Mouse (Mus musculus): ENCODE data around the gene Hoxd12.

Hoxd12 gene

DNA sequence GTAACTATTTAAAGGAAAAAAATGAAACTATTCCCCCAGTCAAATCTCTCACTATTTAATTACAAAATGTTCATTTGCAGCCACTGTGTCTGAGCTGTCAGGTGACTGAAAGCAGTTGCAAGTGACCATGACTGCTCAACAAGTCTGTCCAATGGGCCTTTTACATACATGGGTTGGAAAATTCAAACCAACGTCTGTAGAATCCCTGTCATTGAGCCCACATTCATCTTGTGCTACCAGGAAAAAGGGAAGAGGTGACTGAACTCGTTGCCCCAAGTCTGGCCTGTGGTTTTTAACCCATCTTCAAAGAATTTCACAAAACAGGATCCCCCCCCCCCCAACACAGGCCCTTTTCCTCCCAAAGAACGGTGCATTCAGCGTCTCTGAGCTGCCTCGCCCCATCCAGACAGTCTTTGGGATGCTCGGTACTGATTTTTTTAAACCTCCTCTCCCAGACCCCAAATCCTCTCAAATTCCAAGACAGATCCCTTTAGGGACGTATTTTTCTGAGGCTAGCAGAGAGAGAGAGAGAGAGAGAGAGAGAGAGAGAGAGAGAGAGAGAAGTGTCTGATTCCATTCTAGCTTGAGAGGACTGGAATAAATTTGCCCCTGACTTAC lies 21.1 kb downstream of the Hoxd12 start:
- no peak for DNase-seq (ENCODE audit: low spot score in 2 of 2)

DNA sequence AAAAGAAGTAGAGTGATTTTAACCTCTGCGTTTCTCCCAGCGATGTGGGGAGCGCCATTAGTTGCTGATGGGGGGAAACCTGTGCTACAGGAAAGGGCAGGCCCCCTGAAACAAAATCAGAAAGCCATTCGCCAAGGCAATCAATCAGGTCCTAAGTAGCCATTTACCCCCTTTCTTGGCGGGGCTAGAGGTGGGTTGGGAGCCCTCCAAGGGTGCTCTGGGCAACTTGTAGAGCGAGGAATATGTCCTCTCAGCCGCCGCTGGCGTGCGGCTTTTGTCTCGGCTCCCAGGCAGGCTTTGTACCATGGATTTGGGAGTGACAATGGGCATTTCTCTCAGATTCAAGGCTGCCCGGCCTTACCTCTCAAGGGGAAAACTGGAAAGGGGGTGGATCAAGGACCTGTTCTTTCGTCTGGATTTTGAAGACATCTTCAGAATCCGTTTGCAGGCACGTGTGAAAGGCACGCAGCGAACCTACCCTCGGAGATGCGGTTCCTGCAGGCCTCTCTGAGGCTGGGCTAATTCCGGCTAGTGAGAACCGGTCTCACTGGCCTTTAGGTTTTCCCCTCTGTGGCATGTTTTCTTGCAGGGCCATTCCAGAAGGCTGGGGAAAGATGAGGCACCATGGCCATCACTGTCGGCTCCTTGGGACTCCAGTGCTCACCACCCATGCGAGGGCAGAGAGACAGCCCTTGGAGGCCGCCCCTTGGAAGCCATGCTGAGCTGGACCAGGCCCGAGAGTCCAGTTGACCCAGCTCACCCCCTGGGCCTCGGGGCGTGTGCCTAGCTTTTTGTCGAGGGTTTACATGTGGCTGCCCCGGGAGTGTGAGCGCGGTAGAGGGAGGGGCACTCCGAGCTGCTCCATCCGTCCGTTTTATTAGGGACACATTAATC lies 21.9 kb downstream of the Hoxd12 start:
- DNase-seq (ENCODE audit: low spot score in 2 of 2): no peak

DNA sequence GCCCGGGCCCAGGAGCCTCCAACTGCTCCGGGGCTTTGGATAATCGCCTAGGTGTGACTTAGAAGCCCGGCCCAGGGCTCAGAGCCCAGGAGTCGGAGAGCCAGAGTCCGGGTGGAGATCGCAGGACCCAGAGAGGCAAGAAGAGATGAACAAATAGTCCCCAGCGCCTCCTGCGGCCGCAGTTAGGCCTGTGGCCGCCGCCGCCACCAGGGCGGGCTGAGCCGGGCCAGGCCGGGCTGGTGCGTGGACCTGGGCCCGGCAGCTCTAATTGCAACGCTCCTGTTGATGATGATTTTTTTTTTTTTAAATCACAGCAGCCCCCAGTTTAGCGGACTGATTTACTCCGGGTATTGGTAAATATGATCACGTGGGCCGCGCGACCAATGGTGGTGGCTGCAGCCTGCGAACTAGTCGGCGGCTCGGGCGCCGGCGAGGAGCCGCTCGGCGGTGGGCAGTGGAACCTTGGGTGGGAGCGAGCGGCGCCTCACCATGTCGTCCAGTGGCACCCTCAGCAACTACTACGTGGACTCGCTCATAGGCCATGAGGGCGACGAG lies 22.8 kb downstream of the Hoxd12 start, which contains the start of gene Hoxd9:
Gene Hoxd9 (plus strand): TSS at position 161 of the 555 bp plus-strand sequence.
- DNase-seq (ENCODE audit: low spot score in 2 of 2): no peak

DNA sequence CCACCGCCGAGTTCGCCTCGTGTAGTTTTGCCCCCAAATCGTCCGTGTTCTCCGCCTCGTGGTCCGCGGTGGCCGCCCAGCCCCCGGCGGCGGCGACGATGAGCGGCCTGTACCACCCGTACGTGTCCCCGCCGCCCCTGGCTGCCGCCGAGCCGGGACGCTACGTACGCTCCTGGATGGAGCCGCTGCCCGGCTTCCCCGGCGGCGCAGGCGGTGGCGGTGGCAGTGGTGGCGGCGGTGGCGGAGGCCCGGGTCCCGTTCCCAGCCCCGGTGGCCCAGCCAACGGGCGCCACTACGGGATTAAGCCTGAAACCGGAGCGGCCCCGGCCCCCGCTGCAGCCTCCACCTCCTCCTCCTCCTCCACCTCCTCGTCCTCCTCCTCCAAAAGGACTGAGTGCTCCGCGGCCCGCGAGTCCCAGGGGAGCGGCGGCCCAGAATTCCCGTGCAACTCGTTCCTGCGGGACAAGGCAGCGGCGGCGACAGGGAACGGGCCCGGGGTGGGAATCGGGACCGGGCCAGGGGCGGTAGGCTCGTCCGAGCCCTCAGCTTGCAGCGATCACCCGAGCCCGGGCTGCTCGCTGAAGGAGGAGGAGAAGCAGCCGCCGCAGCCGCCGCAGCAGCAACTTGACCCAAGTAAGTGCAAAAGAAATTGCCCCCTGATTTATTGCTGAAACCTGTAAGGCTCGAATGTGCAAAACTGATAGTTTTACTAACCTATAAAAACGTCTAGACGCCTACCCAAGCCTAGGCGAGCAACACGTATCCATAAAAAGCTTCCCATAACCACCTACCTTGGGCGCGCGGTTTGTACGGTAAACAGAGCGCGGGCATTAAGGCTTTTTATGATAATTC lies 23.6 kb downstream of the Hoxd12 start:
- DNase-seq (ENCODE audit: low spot score in 2 of 2): no peak

DNA sequence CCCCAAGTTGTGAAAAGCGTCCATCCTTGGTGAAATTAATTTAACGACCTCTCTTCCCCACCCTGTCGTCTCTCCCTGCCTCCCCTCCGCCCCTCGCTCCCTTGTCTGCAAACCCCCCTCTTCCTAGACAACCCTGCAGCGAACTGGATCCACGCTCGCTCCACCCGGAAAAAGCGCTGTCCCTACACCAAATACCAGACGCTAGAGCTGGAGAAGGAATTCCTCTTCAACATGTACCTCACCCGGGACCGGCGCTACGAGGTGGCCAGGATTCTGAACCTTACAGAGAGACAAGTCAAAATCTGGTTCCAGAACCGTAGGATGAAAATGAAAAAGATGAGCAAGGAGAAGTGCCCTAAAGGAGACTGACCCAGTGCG lies 24.2 kb downstream of the Hoxd12 start:
- no peak for DNase-seq (ENCODE audit: low spot score in 2 of 2)

DNA sequence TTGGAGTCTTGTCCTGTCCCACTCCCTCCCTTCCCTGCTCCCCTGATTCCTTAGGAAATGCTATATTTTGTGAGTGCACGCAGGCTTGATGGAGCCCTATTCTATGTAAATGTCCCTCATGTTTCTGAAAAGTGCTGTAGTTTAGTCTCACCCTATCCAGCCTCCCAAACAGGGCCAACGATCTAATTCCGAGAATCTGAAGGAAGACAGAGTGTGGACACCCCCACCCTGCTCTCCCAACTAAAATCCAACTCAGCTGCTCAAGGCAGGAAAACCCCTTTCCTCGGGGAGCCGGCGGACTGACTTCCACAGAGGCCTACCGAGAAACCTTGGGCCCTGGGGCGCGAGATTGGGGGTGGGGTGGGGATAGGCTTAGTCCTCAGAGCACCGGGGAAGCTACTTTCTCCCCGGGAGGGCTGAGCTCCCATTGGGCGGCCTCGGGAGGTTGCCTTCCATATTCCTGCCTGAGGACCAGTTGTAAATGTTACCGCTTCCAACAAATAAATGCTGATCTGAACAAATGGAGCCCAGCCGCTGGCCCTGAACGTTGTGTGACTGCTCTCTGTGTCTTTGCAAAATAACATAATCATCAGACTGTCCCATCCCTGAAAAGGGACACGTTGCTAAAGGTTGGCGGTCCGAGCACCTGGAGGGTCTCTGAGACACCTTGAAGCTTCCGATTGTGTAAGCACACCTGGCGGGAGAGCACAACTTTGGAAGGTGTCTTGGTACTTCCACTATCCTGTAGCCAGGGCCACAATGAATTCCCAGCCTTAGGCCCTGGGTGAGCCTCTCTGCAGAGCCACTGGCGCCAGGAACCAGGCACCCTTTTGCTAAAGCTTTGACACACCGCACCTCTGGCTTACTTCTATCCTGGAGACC lies 25.1 kb downstream of the Hoxd12 start:
- no peak for DNase-seq (ENCODE audit: low spot score in 2 of 2)

DNA sequence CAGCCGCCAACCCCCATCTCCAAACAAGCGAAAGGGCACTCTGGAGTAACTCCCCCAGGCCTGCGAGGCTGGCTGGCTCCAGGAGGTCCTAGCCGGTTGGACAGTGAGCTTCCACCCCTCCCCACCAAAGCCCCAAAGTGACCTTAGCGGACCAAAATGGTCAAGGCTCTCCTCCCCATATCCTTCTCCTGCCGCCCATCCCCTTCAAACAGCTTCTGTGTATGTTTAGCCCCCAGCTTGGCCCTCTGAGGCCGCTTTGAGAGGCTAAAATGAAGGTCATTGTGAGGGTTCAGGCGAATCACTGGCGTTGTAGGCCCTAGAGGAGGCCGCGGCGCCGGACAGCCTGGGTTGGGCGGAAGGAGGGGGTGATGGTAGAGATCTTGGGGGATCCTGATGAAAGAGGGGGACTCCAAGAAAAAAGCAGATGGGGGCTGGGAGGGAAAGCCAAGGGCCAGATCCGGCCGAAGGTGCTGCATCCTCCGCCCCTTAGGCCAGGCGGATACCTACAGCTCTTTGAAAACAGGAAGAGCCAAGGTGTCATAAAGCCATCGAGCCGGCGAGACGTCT lies 25.8 kb downstream of the Hoxd12 start:
- no peak for DNase-seq (ENCODE audit: low spot score in 2 of 2)

DNA sequence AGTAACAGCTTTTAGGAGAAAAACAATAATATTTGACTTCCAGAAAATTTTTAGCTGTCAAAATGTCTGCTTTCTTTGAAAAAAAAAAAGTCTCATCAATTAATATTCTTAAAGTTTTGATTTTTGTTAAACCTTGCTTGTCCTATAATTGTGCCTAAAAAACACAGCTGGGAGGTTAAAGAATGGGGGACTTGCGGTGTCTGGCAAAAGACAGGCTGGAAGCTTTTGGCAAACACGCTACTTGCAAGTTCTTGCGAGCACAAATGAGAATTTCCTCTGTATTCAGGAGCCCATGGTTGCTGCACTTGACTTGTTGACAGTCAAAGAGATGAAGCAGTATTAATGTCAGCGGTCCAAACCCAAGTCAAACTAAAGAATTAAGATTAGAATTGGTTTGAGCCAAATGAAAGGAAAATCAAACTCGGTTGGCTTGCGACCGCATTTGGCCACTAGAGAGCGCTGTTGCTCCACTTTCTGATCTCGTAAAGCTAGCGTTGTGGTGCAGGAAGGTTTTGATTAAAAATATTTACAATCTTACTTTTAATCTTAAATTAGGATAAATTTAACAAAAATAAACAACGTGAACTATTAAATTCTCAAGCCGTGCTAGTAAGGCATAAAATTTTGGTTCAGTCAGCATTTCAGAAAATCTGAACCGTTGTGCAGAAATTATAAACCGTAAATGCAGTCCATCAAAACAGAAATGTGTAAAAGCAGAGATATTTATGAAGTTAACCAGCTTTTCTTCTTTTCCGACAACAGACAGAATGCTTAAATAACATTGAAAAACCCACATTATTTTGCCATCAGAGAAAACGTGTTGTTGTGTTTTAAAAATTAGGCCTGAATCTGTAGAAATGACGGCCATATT lies 27.4 kb downstream of the Hoxd12 start:
- DNase-seq (ENCODE audit: low spot score in 2 of 2): peak; percentile 78 to 79

DNA sequence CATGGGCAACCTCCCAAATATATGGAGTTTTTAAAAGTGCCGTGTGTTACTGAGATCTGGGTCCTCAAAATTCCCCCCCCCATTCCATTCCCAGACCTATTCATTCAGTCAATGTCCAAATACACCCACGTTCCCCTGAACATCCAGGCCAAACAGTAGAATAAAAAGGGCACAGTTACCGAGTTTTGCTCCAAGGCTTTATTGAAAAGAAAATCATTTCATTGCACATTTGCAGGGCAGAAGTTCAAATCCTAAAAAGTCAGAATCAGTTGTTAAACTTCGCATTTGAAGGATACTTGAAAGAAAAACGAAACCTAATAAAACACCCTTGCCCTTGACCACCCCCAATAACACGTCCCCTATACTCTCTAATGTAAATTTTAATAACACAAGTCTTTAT lies 28.0 kb downstream of the Hoxd12 start:
- DNase-seq (ENCODE audit: low spot score in 2 of 2): no peak

DNA sequence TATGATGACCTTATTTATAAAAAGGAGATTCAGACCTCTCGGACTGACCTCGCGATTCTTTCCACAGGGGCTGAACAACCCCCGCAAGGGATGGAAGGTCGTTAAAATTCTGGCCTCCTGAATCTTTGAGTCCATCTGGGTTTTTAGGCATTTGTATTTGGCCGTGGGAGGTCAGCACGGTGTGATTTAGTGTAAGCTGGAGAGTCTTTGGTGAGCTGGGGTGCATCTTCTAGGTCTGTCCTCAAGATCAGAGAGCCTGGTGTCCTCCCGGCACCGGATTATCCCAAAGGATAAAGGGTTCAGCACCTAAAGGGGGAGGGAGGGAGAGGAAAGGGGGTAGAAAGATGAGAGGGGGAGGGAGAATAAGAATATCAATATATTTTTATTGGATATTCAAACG lies 28.5 kb downstream of the Hoxd12 start:
- DNase-seq (ENCODE audit: low spot score in 2 of 2): no peak

DNA sequence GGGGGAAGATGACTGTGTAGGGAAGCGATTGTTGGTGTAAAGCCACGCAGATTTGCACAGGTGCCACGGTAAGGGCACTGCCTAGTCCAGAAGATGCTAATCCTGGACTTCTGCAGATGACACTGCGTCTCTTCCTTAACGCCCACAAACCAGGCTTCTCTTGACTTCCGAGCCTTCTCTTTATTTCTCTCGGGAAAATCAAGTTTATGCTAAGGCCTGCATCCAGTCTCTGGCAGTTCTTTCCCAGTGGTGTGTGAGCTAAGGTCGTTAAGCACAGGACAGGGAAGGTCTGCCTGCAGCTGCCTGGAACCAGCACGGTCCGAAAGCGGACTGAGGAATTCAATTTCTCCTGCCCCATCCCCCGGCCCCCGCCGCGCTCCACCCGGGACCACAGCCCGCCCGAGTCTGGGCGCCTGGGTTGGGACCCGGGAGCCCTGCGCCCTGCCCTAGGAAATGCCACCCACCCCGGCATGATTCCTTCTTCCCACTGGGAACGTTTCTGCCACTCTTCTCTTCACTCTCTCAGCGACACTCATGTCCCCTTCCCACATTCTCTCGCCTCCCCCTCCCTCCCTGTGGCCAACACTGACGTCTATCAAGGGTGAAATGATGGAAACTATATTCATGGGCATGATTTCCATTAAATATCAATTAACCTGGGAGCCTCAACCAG lies 29.0 kb downstream of the Hoxd12 start:
- DNase-seq (ENCODE audit: low spot score in 2 of 2): no peak

DNA sequence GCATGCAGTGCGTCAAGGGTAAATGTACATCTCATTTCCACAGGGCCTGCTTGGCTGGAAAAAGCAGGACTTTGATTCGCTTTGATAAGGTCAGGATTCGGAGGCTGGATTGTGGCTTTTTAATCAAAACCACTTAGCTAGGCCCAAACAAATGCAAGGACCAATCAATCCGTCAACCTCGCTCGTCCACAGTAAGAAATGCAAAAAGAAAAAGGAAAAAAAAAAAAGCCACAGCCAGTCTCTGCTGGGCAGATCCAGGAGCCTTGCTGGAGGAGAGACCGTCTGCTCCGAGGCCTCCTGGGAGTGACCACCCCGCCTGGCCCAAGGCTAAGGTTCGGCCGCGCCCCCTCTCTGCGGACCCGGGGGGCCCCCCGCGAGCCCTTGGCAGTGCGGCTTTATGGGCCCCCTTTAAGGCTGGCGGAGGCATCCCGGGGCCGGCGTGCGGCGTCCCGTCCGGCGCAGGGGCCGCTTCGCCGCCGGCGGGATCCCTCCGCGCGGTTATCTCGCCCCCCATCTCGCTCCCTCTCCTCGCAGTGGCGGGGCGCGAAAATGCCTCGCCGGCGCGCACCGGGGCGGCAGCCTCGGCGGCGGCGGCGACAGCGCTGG lies 29.7 kb downstream of the Hoxd12 start, which contains the start of gene Hoxd8:
Gene Hoxd8 (plus strand): TSS at position 223 of the 606 bp plus-strand sequence.
- DNase-seq (ENCODE audit: low spot score in 2 of 2): no peak

DNA sequence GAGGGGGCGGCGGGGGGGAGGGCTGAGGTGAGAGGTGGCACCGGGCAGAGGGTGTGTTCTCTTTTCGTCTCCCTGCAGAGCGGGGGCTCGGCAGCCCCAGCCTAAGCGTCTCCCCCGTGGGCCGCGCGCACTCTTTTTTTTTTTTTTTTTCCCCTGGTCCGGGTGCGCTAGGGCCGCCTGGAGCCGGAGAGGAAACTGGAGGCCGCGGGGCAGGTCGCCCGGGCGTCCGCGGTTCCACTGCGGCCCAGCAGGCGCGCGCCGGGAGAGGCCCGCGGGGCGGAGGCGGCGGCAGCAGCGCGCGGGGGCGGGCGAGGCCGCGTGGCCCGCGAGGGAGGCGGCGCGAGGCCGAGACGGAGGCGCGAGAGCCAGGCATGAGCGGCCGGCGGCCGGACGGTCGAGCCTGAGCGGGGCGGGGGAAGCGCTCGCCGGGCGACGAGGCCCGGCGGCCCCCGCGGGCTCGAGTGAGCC lies 30.2 kb downstream of the Hoxd12 start:
- DNase-seq (ENCODE audit: low spot score in 2 of 2): no peak

DNA sequence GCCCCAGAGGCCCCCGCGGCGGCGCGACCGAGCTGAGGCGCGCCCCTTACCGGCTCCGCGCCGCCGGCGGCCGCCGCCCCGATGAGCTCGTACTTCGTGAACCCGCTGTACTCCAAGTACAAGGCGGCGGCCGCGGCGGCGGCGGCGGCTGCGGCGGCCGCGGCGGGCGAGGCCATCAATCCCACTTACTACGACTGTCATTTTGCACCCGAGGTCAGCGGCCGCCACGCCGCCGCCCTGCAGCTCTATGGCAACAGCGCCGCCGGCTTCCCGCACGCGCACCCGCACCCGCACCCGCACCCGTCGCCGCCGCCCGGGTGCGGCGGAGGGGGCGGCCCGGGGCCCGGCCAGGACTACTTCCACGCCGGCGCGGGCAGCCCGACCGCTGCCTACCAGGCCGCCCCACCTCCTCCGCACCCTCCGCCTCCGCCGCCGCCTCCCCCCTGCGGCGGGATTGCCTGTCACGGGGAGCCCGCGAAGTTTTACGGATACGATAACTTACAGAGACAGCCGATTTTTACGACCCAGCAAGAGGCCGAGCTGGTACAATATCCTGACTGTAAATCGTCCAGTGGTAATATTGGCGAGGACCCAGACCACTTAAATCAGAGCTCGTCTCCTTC lies 30.8 kb downstream of the Hoxd12 start:
- no peak for DNase-seq (ENCODE audit: low spot score in 2 of 2)

DNA sequence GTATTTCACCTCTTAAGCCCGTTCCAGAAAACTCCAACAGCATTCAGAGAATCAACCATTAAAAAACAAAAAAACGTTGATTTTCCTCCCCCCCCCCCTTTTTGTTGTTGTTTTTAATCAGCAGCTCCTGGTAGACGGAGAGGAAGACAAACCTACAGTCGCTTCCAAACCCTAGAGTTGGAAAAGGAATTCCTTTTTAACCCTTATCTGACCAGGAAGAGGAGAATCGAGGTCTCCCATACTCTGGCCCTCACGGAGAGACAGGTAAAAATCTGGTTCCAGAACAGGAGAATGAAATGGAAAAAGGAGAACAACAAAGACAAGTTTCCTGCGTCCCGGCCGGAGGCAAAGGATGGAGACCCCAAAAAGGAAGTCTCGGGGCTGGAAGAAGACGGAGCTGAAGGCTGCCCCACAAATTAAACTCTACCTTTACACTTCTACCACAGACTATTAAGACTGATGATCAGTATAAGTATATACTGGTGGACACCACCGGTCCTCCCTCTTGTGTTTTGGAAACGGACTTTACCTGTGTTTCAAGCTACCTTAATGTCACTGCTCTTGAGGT lies 31.7 kb downstream of the Hoxd12 start:
- DNase-seq (ENCODE audit: low spot score in 2 of 2): no peak

DNA sequence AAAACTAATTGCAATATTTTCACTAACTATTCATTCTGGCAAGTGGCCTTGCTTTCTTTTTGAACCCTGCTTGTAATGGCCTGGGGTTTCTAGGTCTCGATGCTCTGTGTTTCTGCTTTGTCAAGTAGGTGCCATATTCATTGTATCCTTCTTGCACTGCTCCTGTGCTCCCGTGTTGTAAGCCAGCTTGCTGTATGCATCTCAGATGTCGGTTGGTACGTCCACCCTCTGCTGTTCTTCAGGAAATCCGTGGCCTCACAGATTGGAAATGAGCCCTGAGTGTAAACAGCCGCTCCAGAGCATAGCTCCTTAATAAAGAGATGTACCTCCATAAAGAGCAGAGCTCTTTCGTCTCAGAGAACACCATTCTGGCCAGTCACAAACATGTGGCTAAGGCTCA lies 32.8 kb downstream of the Hoxd12 start:
- no peak for DNase-seq (ENCODE audit: low spot score in 2 of 2)

DNA sequence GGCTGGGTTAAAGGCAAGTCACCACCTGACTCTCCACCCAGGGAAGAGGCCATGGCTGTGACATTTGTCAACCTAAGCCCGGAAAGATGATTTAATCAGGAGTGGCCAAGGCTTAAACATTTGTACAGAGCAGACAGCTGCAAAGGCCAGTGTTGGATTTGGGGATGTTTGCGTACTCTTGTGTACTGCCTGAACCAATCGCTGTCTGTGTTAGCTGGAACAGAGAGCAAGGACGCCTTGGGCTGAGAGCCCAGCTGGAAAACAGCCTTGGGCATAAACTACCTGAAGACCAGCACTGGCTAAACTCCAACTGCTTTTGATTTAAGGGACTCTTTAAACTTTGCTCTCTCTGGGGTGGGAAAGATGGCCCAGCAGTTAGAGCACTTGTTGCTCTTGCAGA lies 33.9 kb downstream of the Hoxd12 start:
- no peak for DNase-seq (ENCODE audit: low spot score in 2 of 2)

Data from frontal cortex, postnatal 25 days (tissue).